Mouse (Mus musculus) thymus, postnatal 0 days (tissue): Measurements from ENCODE around the gene Map2k1. TPM values are rescaled to one million over a fixed set of nuclear protein-coding genes. Genes with fewer than 3 reads are reported as not detected.
"Not testable (repeated sequence)": the region's sequence is repeated elsewhere in the genome, so short reads cannot be mapped to it uniquely, and the experiment has no call there.

Experiments
- DNase-seq: peaks from one replicate; pipeline ENCODE4 v3.0.0-alpha.2; 2015; ENCODE audit warnings: low spot score
- polyA plus RNA-seq: library from polyadenylated mRNA; unstranded; fragments of >200 nt; fragmentation: Nextera tagmentation; extraction: Ambion mirVana; gene quantifications from 2 replicates; pipeline ENCODE4 v1.2.1, GENCODE M21; 2015

The Map2k1 gene
- polyA plus RNA-seq = 67.5 and 68.1 TPM in 2 replicates

- peak; percentile 100 for DNase-seq
Observed at GRCm38 (mm10) chr9:64253021-64253904, at the start of gene Map2k1. TSS of gene Map2k1 (minus strand) at chr9:64253631.

- not testable (repeated sequence) for DNase-seq
Observed at GRCm38 (mm10) chr9:64303086-64303485, 49.7 kb upstream of the Map2k1 start.

- peak; percentile 12 for DNase-seq
Observed at GRCm38 (mm10) chr9:64282404-64282987, 29.1 kb upstream of the Map2k1 start.

- DNase-seq = no peak
Observed at GRCm38 (mm10) chr9:64281781-64282178, 28.3 kb upstream of the Map2k1 start.

GRCm38 (mm10) chr9:64281105-64281780, 27.8 kb upstream of the Map2k1 start, which contains the start of gene Tipin:
TSS of gene Tipin (plus strand) at chr9:64281581.
- DNase-seq = peak; percentile 97

- DNase-seq = no peak
Observed at GRCm38 (mm10) chr9:64278665-64279310, 25.4 kb upstream of the Map2k1 start.

GRCm38 (mm10) chr9:64277706-64278105, 24.3 kb upstream of the Map2k1 start:
- DNase-seq = peak; percentile 69

- DNase-seq = peak; percentile 27
Observed at GRCm38 (mm10) chr9:64274919-64275318, 21.5 kb upstream of the Map2k1 start.

GRCm38 (mm10) chr9:64274291-64274690, 20.9 kb upstream of the Map2k1 start:
- DNase-seq = no peak

- DNase-seq = no peak
Observed at GRCm38 (mm10) chr9:64273757-64274156, 20.3 kb upstream of the Map2k1 start.

GRCm38 (mm10) chr9:64272611-64273010, 19.2 kb upstream of the Map2k1 start:
- peak; percentile 38 for DNase-seq

GRCm38 (mm10) chr9:64271249-64271648, 17.8 kb upstream of the Map2k1 start:
- DNase-seq = no peak

GRCm38 (mm10) chr9:64268836-64269235, 15.4 kb upstream of the Map2k1 start:
- DNase-seq = not testable (repeated sequence)

- no peak for DNase-seq
Observed at GRCm38 (mm10) chr9:64268196-64268595, 14.8 kb upstream of the Map2k1 start.

GRCm38 (mm10) chr9:64267231-64267630, 13.8 kb upstream of the Map2k1 start:
- DNase-seq = no peak

- DNase-seq = no peak
Observed at GRCm38 (mm10) chr9:64264813-64265212, 11.4 kb upstream of the Map2k1 start.

- DNase-seq = no peak
Observed at GRCm38 (mm10) chr9:64261023-64261422, 7.6 kb upstream of the Map2k1 start.

- no peak for DNase-seq
Observed at GRCm38 (mm10) chr9:64259906-64260305, 6.5 kb upstream of the Map2k1 start.

- DNase-seq = no peak
Observed at GRCm38 (mm10) chr9:64256204-64256603, 2.8 kb upstream of the Map2k1 start.

- no peak for DNase-seq
Observed at GRCm38 (mm10) chr9:64255422-64255821, 2.0 kb upstream of the Map2k1 start.

- DNase-seq = no peak
Observed at GRCm38 (mm10) chr9:64252591-64253020, 825 bp downstream of the Map2k1 start.
